Mouse (Mus musculus) embryonic facial prominence, embryonic 10.5 days (tissue): ENCODE data around the gene Rab4a. TPM values are rescaled to one million over a fixed set of nuclear protein-coding genes. Genes with fewer than 3 reads are reported as not detected.

Experiments
- DNase-seq: peaks from one replicate; pipeline ENCODE4 v3.0.0-alpha.2; 2017; ENCODE audit warnings: low spot score
- H3K27ac ChIP-seq: fragments of 300-500 bp; sonication (generic); replicated peaks from 2 replicates; pipeline ENCODE4 v1.5.1; 2016; ENCODE audit warnings: mild to moderate bottlenecking
- H3K27me3 ChIP-seq: fragments of 300-500 bp; sonication (generic); replicated peaks from 2 replicates; pipeline ENCODE4 v1.6.1; 2016; ENCODE audit warnings: low read depth, mild to moderate bottlenecking; ENCODE audit not compliant: poor library complexity, severe bottlenecking
- H3K36me3 ChIP-seq: fragments of 300-500 bp; sonication (generic); replicated peaks from 2 replicates; pipeline ENCODE4 v1.6.1; 2016; ENCODE audit warnings: mild to moderate bottlenecking, moderate library complexity
- H3K4me1 ChIP-seq: fragments of 300-500 bp; sonication (generic); 2 replicates; pipeline ENCODE4 v1.6.1; 2016
- H3K4me3 ChIP-seq: fragments of 300-500 bp; sonication (generic); 2 replicates; pipeline ENCODE4 v1.5.1; 2016; ENCODE audit warnings: mild to moderate bottlenecking, moderate library complexity
- H3K9me3 ChIP-seq: fragments of 300-500 bp; sonication (generic); 2 replicates; pipeline ENCODE4 v1.6.1; 2016; ENCODE audit warnings: mild to moderate bottlenecking
- WGBS: fragments of 180-500 bp; shearing (Covaris S2); methylation state at CpG from one replicate; pipeline ENCODE4 v1.1.7; 2016; 5-methylcytosine and 5-hydroxymethylcytosine counted together
- polyA plus RNA-seq: library from polyadenylated mRNA; unstranded; fragments of >200 nt; fragmentation: Nextera tagmentation; extraction: Ambion mirVana; gene quantifications from 2 replicates; pipeline ENCODE4 v1.2.1, GENCODE M21; 2016

Gene Rab4a
- polyA plus RNA-seq, 1 experiment from 2014 or later, result 56.8 TPM

DNA sequence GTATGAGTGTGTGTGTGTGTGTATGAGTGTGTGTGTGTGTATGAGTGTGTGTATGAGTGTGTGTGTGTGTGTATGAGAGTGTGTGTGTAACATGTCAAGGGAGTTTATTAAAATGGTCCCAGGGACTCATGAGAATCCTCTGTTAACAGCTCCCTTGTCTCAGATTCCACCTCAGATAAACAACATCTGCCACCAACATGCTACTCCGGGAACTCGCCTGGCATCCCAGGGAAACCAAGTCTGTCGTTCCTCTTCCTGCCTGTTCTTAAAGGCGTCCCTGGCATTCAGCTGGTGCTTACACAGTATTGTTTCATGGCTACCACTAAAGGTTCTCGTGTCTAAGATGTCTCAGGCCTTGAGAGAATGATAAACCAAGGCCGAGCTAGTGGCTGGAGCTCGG lies 38.6 kb downstream of the Rab4a start:
- Histone ChIP-seq H3K27me3 (no peaks in the 10 kb centered on the region), H3K4me1 (peaks cover 10% of the 10 kb centered on the region; the same call in 1 of the 2 replicates), H3K9me3 (no peaks in the 10 kb centered on the region), H3K4me3 (no peak overlapping the region), H3K36me3 (peaks cover 26% of the 10 kb centered on the region), H3K27ac (no peak overlapping the region)
- WGBS, result 88% methylated on average over 7 of the region's 7 CpGs
- no peak for DNase-seq

DNA sequence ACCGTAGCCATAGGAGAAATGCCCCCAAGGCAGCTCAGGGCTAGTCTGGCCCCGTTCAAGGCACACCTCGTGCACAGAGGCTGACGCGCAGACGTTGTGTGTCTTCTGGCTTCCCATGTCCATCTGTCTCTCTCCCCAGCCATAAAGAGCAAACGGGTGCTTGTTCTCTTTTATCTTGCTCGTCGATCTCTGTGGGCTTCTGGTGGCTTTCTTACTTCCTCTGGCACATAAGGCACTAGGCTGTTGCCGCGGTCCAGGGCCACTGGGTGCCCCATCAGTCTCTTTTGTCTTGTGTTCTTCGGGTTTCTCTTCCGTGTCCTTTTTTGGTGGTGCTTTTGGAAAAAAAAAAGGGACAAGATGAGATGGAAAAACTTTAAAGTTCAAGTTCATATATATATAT lies 39.3 kb downstream of the Rab4a start:
- no peak overlapping the region for H3K4me3 ChIP-seq
- H3K36me3 ChIP-seq, result peaks cover 26% of the 10 kb centered on the region
- 0 out of 2 replicates have a peak overlapping the region, but pooled peaks have one; percentile 6 for H3K27ac ChIP-seq
- H3K27me3 ChIP-seq, result no peaks in the 10 kb centered on the region
- no peak for DNase-seq
- 92% methylated on average over 13 of the region's 13 CpGs for WGBS
- no peaks in the 10 kb centered on the region for H3K9me3 ChIP-seq
- peaks cover 10% of the 10 kb centered on the region; the same call in 1 of the 2 replicates for H3K4me1 ChIP-seq

- DNase-seq, result no peak
- Histone ChIP-seq H3K9me3 (no peaks in the 10 kb centered on the region), H3K36me3 (peaks cover 21% of the 10 kb centered on the region), H3K27ac (no peak overlapping the region), H3K4me1 (peaks cover 10% of the 10 kb centered on the region; the same call in 1 of the 2 replicates), H3K27me3 (no peaks in the 10 kb centered on the region), H3K4me3 (no peak overlapping the region)
- 92% methylated on average over 10 of the region's 10 CpGs for WGBS
Measured at GRCm38 (mm10) chr8:123845991-123846390, 40.2 kb downstream of the Rab4a start.

DNA sequence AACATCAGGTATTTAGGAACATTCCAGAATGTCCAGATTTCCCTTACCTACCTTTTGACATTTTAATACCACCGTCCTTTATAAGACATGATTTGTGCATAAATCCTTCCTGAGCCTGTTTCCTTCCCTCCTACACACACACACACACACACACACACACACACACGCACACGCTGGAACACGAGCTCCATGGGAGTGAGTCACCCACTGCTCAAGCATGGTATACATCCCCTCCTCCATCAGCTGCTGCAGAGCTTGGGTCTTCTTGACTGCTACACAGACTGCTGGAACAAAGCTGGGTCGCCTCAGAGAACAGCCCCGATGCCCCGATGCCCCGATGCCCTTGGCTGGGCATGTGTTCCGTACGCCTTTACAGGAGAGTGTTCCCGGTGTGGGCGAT lies 40.7 kb downstream of the Rab4a start:
- Histone ChIP-seq H3K27me3 (no peaks in the 10 kb centered on the region), H3K36me3 (peaks cover 16% of the 10 kb centered on the region), H3K4me3 (no peak overlapping the region), H3K9me3 (no peaks in the 10 kb centered on the region), H3K27ac (no peak overlapping the region), H3K4me1 (peaks cover 10% of the 10 kb centered on the region; the same call in 1 of the 2 replicates)
- 93% methylated on average over 12 of the region's 12 CpGs for WGBS
- no peak for DNase-seq

DNA sequence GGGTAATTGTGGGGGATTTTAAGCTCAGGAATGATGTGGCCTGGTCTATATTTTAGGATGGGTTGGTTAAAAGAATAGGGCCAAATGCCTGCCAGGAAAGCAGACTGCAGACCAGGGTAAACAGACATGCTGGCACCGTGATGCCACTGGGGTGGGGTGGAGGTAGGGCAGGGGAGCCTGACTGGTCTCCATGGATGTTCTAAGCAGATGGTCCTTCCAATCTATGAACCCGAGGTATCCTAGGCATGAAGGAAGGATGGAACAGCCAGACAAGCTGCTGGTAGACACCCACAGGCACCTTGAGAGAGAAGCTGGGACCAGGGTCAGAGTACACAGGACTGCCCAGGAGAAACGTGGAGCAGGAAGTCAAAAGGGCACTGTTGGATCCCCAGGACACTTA lies 41.8 kb downstream of the Rab4a start:
- DNase-seq, result no peak
- Histone ChIP-seq H3K27me3 (no peaks in the 10 kb centered on the region), H3K27ac (no peak overlapping the region), H3K9me3 (no peaks in the 10 kb centered on the region), H3K4me1 (peaks cover 10% of the 10 kb centered on the region; the same call in 1 of the 2 replicates), H3K36me3 (peaks cover 6% of the 10 kb centered on the region), H3K4me3 (no peak overlapping the region)
- 57% methylated on average over 3 of the region's 3 CpGs for WGBS

DNA sequence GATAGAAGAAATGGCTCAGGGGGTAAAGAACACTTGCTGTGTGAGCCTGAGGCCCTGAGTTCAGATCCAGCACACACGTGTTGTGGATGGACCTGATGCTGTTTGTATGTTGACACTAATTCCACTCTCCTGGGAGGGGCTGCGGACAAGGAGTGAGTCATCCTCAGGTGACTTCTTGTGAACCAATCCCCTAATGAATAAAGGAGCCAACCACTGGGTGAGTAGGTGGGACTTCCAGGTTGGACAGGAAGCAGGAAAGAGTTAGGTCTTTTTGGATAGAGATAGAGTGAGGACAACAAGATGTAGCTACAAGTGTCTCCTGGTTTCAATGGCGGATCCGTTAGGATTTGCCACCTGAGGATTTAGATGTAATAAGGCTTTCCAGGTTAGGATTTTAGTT lies 43.6 kb downstream of the Rab4a start:
- peaks cover 4% of the 10 kb centered on the region; the same call in 1 of the 2 replicates for H3K36me3 ChIP-seq
- H3K4me3 ChIP-seq, result no peak overlapping the region
- WGBS, result 88% methylated on average over 4 of the region's 4 CpGs
- peaks cover 10% of the 10 kb centered on the region; the same call in 1 of the 2 replicates for H3K4me1 ChIP-seq
- DNase-seq, result no peak
- no peak overlapping the region for H3K27ac ChIP-seq
- no peaks in the 10 kb centered on the region for H3K9me3 ChIP-seq
- H3K27me3 ChIP-seq, result no peaks in the 10 kb centered on the region

GRCm38 (mm10) chr8:123851590-123851989 lies 45.8 kb downstream of the Rab4a start:
- Histone ChIP-seq H3K36me3 (no peaks in the 10 kb centered on the region), H3K9me3 (0 out of 2 replicates have a peak, but pooled peaks cover 4% of the 10 kb centered on the region), H3K27ac (no peak overlapping the region), H3K4me3 (no peak overlapping the region), H3K27me3 (no peaks in the 10 kb centered on the region), H3K4me1 (peaks cover 8% of the 10 kb centered on the region; the same call in 1 of the 2 replicates)
- 74% methylated on average over 5 of the region's 5 CpGs for WGBS
- no peak for DNase-seq

- no peak for DNase-seq
- H3K27me3 ChIP-seq, result no peaks in the 10 kb centered on the region
- H3K36me3 ChIP-seq, result no peaks in the 10 kb centered on the region
- peaks cover 18% of the 10 kb centered on the region for H3K4me1 ChIP-seq
- 96% methylated on average over 1 of the region's 1 CpGs for WGBS
- no peak overlapping the region for H3K4me3 ChIP-seq
- H3K27ac ChIP-seq, result no peak overlapping the region
- H3K9me3 ChIP-seq, result 0 out of 2 replicates have a peak, but pooled peaks cover 4% of the 10 kb centered on the region
Measured at GRCm38 (mm10) chr8:123854252-123854651, 48.5 kb downstream of the Rab4a start.

- no peak overlapping the region for H3K27ac ChIP-seq
- H3K27me3 ChIP-seq, result peaks cover 3% of the 10 kb centered on the region
- no peak overlapping the region for H3K4me3 ChIP-seq
- WGBS, result 92% methylated on average over 9 of the region's 9 CpGs
- 0 out of 2 replicates have a peak, but pooled peaks cover 4% of the 10 kb centered on the region for H3K9me3 ChIP-seq
- DNase-seq, result no peak
- peaks cover 22% of the 10 kb centered on the region for H3K4me1 ChIP-seq
- no peaks in the 10 kb centered on the region for H3K36me3 ChIP-seq
Measured at GRCm38 (mm10) chr8:123854733-123855475, 49.1 kb downstream of the Rab4a start.

DNA sequence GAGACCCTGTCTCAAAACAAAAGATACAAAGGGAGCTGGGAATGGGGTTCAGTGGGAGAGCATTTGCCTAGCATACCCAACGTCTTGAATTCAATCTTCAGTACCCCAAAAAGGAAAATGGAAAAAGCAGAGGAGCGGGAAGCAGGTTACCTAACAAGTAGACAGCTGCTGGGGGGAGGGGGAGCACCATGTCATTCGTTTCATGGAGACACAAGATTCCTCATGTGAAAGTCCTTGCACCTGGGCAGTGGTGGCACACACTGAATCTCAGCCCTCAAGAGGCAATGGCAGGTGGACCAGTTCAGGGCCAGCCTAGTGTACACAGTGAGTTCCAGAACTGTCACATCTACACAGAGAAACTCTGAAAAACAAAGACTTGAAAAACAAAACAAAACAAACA lies 51.6 kb downstream of the Rab4a start:
- peaks cover 27% of the 10 kb centered on the region for H3K27me3 ChIP-seq
- DNase-seq, result no peak
- WGBS, result 75% methylated on average over 3 of the region's 3 CpGs
- no peaks in the 10 kb centered on the region for H3K36me3 ChIP-seq
- H3K4me1 ChIP-seq, result peaks cover 23% of the 10 kb centered on the region
- 0 out of 2 replicates have a peak, but pooled peaks cover 4% of the 10 kb centered on the region for H3K9me3 ChIP-seq
- H3K27ac ChIP-seq, result no peak overlapping the region
- H3K4me3 ChIP-seq, result no peak overlapping the region

GRCm38 (mm10) chr8:123858574-123858940 lies 52.8 kb downstream of the Rab4a start:
- peak overlapping the region; percentile 98 for H3K4me3 ChIP-seq
- H3K36me3 ChIP-seq, result no peaks in the 10 kb centered on the region
- no peak for DNase-seq
- H3K4me1 ChIP-seq, result peaks cover 23% of the 10 kb centered on the region
- H3K27me3 ChIP-seq, result peaks cover 37% of the 10 kb centered on the region
- WGBS, result under 1% methylated on average over 17 of the region's 17 CpGs
- 0 out of 2 replicates have a peak, but pooled peaks cover 4% of the 10 kb centered on the region for H3K9me3 ChIP-seq
- peak overlapping the region; percentile 90 for H3K27ac ChIP-seq

DNA sequence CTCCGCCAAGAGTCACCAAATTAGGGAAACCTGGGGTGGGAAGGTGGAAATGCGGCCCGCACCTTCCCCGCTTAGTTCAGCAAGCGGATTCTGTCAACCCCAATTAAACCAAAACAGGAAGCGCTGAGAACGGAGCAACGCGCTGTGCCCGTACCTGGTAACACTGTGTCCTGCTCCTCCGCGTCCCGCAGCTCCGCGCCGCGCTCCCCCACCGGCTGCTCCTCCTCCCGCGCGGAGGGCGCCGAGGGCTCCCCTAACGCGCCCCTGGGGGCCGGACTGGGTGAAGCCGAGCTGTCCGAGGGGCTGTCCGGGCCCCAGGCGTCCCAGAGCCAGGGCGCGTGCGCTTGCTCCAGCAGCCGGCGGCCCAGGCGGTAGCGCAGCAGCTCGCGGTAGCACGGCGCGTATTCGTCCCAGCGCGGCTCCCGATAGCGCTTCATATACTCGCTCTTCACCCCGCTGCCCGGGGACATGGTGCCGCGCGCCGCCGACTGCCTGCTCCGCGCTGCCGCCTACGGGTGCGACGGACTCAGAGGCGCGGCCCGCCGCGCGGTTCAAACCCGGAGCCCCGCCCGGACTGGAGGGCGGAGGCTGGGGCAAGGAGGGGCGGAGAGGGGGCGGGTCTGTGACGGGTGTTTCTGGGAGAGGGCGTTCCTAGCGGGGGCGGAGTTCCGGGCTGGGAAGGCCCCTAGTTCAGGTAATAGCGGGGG lies 53.3 kb downstream of the Rab4a start:
- Histone ChIP-seq H3K9me3 (0 out of 2 replicates have a peak, but pooled peaks cover 4% of the 10 kb centered on the region), H3K36me3 (no peaks in the 10 kb centered on the region), H3K27ac (peak overlapping the region; percentile 90), H3K4me1 (peaks cover 26% of the 10 kb centered on the region), H3K4me3 (peak overlapping the region; percentile 98), H3K27me3 (peaks cover 42% of the 10 kb centered on the region)
- under 1% methylated on average over 79 of the region's 79 CpGs for WGBS
- DNase-seq, result peak; percentile 96
